Mouse (Mus musculus) liver, embryonic 15.5 days (tissue): ENCODE measurements around the gene Cul7. TPM values are rescaled to one million over a fixed set of nuclear protein-coding genes. Genes with fewer than 3 reads are reported as not detected.
A peak's percentile ranks its signal among the peaks of the same experiment; 100 is the strongest.

Experiments
- ATAC-seq: fragments of 200-750 bp; cut with Nextera tagmentation; 2 replicates; pipeline ENCODE4 v1.8.0; 2017; ENCODE audit warnings: moderate number of reproducible peaks, mild to moderate bottlenecking, moderate library complexity; ENCODE audit not compliant: insufficient read depth
- H3K27ac ChIP-seq: fragments of 300-500 bp; sonication (generic); replicated peaks from 2 replicates; pipeline ENCODE4 v1.5.1; 2015; ENCODE audit warnings: mild to moderate bottlenecking, inconsistent platforms
- H3K27me3 ChIP-seq: fragments of 300-500 bp; sonication (generic); 2 replicates; pipeline ENCODE4 v1.6.1; 2015; ENCODE audit warnings: mild to moderate bottlenecking, inconsistent platforms
- H3K36me3 ChIP-seq: fragments of 300-500 bp; sonication (generic); replicated peaks from 2 replicates; pipeline ENCODE4 v1.6.1; 2015; ENCODE audit warnings: moderate library complexity, mild to moderate bottlenecking, inconsistent platforms
- H3K4me1 ChIP-seq: fragments of 300-500 bp; sonication (generic); replicated peaks from 2 replicates; pipeline ENCODE4 v1.6.1; 2015; ENCODE audit warnings: inconsistent platforms
- H3K4me2 ChIP-seq: fragments of 300-500 bp; sonication (generic); 2 replicates; pipeline ENCODE4 v1.6.1; 2015; ENCODE audit warnings: moderate library complexity, mild to moderate bottlenecking, inconsistent platforms
- H3K4me3 ChIP-seq: fragments of 300-500 bp; sonication (generic); replicated peaks from 2 replicates; pipeline ENCODE4 v1.5.1; 2015; ENCODE audit warnings: mild to moderate bottlenecking, inconsistent platforms
- H3K9ac ChIP-seq: fragments of 300-500 bp; sonication (generic); 2 replicates; pipeline ENCODE4 v1.6.1; 2015; ENCODE audit warnings: moderate library complexity, mild to moderate bottlenecking, inconsistent platforms
- H3K9me3 ChIP-seq: fragments of 300-500 bp; sonication (generic); replicated peaks from 2 replicates; pipeline ENCODE4 v1.6.1; 2016; ENCODE audit warnings: inconsistent platforms
- WGBS: fragments of 180-500 bp; shearing (Covaris S2); methylation state at CpG from one replicate; pipeline ENCODE4 v1.1.7; 2015; ENCODE audit warnings: mixed read lengths; ENCODE audit not compliant: insufficient replicate concordance; 5-methylcytosine and 5-hydroxymethylcytosine counted together
- polyA plus RNA-seq: library from polyadenylated mRNA; unstranded; fragments of >200 nt; fragmentation: Nextera tagmentation; extraction: Ambion mirVana; gene quantifications from 2 replicates; pipeline ENCODE4 v1.2.1, GENCODE M21; 2015

Gene Cul7
- polyA plus RNA-seq, 1 experiment from 2014 or later: 9.7 TPM

- Histone ChIP-seq H3K27ac (peak overlapping the region; percentile 22; the same call in 1 of the 2 replicates), H3K4me3 (no peak overlapping the region), H3K36me3 (peaks cover 17% of the 10 kb centered on the region), H3K4me1 (peaks cover 16% of the 10 kb centered on the region; the same call in 1 of the 2 replicates), H3K27me3 (no peaks in the 10 kb centered on the region), H3K9ac (no peak overlapping the region), H3K9me3 (no peaks in the 10 kb centered on the region), H3K4me2 (peak overlapping the region; percentile 27)
- WGBS: 38% methylated on average over 12 of the region's 12 CpGs
- peak; percentile 70 for ATAC-seq
These were observed 40.5 kb downstream of the Cul7 start for GRCm38 (mm10) chr17:46690665-46691064.

GRCm38 (mm10) chr17:46691390-46691789, 41.3 kb downstream of the Cul7 start:
- no peaks in the 10 kb centered on the region for H3K27me3 ChIP-seq
- H3K4me2 ChIP-seq: no peak overlapping the region
- H3K4me3 ChIP-seq: no peak overlapping the region
- ATAC-seq: no peak
- WGBS: 71% methylated on average over 2 of the region's 2 CpGs
- no peak overlapping the region for H3K27ac ChIP-seq
- no peak overlapping the region for H3K9ac ChIP-seq
- peaks cover 16% of the 10 kb centered on the region; the same call in 1 of the 2 replicates for H3K4me1 ChIP-seq
- H3K9me3 ChIP-seq: no peaks in the 10 kb centered on the region
- peaks cover 15% of the 10 kb centered on the region for H3K36me3 ChIP-seq

- H3K27ac ChIP-seq: no peak overlapping the region
- 82% methylated on average over 1 of the region's 1 CpGs for WGBS
- H3K4me1 ChIP-seq: peaks cover 22% of the 10 kb centered on the region
- no peak overlapping the region for H3K9ac ChIP-seq
- H3K9me3 ChIP-seq: no peaks in the 10 kb centered on the region
- H3K4me3 ChIP-seq: no peak overlapping the region
- no peak for ATAC-seq
- peaks cover 20% of the 10 kb centered on the region for H3K36me3 ChIP-seq
- no peaks in the 10 kb centered on the region for H3K27me3 ChIP-seq
- H3K4me2 ChIP-seq: no peak overlapping the region
These were observed 44.5 kb downstream of the Cul7 start for GRCm38 (mm10) chr17:46694517-46695063.

GRCm38 (mm10) chr17:46698515-46698914, 48.4 kb downstream of the Cul7 start:
- no peaks in the 10 kb centered on the region for H3K27me3 ChIP-seq
- 82% methylated on average over 6 of the region's 6 CpGs for WGBS
- H3K4me2 ChIP-seq: no peak overlapping the region
- no peak for ATAC-seq
- H3K4me3 ChIP-seq: no peak overlapping the region
- peaks cover 30% of the 10 kb centered on the region for H3K4me1 ChIP-seq
- H3K27ac ChIP-seq: no peak overlapping the region
- no peaks in the 10 kb centered on the region for H3K9me3 ChIP-seq
- no peak overlapping the region for H3K9ac ChIP-seq
- H3K36me3 ChIP-seq: peaks cover 24% of the 10 kb centered on the region

- Histone ChIP-seq H3K4me1 (peaks cover 37% of the 10 kb centered on the region), H3K4me3 (no peak overlapping the region), H3K9ac (no peak overlapping the region), H3K27me3 (no peaks in the 10 kb centered on the region), H3K36me3 (peaks cover 24% of the 10 kb centered on the region), H3K27ac (no peak overlapping the region), H3K9me3 (no peaks in the 10 kb centered on the region), H3K4me2 (no peak overlapping the region)
- no peak for ATAC-seq
- WGBS: 60% methylated on average over 5 of the region's 5 CpGs
These were observed 49.1 kb downstream of the Cul7 start for GRCm38 (mm10) chr17:46699245-46699644.

- Histone ChIP-seq H3K27me3 (no peaks in the 10 kb centered on the region), H3K9ac (no peak overlapping the region), H3K4me1 (peaks cover 38% of the 10 kb centered on the region), H3K36me3 (peaks cover 24% of the 10 kb centered on the region; the same call in 1 of the 2 replicates), H3K4me3 (no peak overlapping the region), H3K27ac (no peak overlapping the region), H3K4me2 (no peak overlapping the region), H3K9me3 (no peaks in the 10 kb centered on the region)
- no peak for ATAC-seq
- 70% methylated on average over 3 of the region's 3 CpGs for WGBS
These were observed 49.8 kb downstream of the Cul7 start for GRCm38 (mm10) chr17:46699912-46700311.

- 71% methylated on average over 12 of the region's 12 CpGs for WGBS
- Histone ChIP-seq H3K9me3 (no peaks in the 10 kb centered on the region), H3K27me3 (no peaks in the 10 kb centered on the region), H3K9ac (no peak overlapping the region), H3K36me3 (peaks cover 18% of the 10 kb centered on the region; the same call in 1 of the 2 replicates), H3K4me2 (no peak overlapping the region), H3K27ac (no peak overlapping the region), H3K4me3 (no peak overlapping the region), H3K4me1 (peaks cover 52% of the 10 kb centered on the region)
- no peak for ATAC-seq
These were observed 51.4 kb downstream of the Cul7 start for GRCm38 (mm10) chr17:46701489-46701888.

GRCm38 (mm10) chr17:46702100-46702499, 52.0 kb downstream of the Cul7 start:
- H3K9me3 ChIP-seq: no peaks in the 10 kb centered on the region
- no peak overlapping the region for H3K4me2 ChIP-seq
- H3K4me3 ChIP-seq: no peak overlapping the region
- peaks cover 53% of the 10 kb centered on the region for H3K4me1 ChIP-seq
- WGBS: 62% methylated on average over 12 of the region's 12 CpGs
- H3K27me3 ChIP-seq: 0 out of 2 replicates have a peak, but pooled peaks cover 4% of the 10 kb centered on the region
- H3K9ac ChIP-seq: no peak overlapping the region
- no peak overlapping the region for H3K27ac ChIP-seq
- H3K36me3 ChIP-seq: peaks cover 18% of the 10 kb centered on the region; the same call in 1 of the 2 replicates
- ATAC-seq: no peak

- Histone ChIP-seq H3K27ac (no peak overlapping the region), H3K4me2 (peak overlapping the region; percentile 88), H3K4me1 (peaks cover 53% of the 10 kb centered on the region), H3K4me3 (no peak overlapping the region), H3K36me3 (peaks cover 18% of the 10 kb centered on the region; the same call in 1 of the 2 replicates), H3K9ac (peak overlapping the region; percentile 83; the same call in 1 of the 2 replicates), H3K27me3 (0 out of 2 replicates have a peak, but pooled peaks cover 7% of the 10 kb centered on the region), H3K9me3 (no peaks in the 10 kb centered on the region)
- 77% methylated on average over 5 of the region's 5 CpGs for WGBS
- ATAC-seq: no peak
These were observed 52.4 kb downstream of the Cul7 start for GRCm38 (mm10) chr17:46702506-46702905.

GRCm38 (mm10) chr17:46703971-46704886, 54.1 kb downstream of the Cul7 start:
- ATAC-seq: peak; percentile 71
- Histone ChIP-seq H3K27ac (peak overlapping the region; percentile 82), H3K9ac (peak overlapping the region; percentile 83), H3K4me3 (peak overlapping the region; percentile 76), H3K4me2 (peak overlapping the region; percentile 88), H3K4me1 (peaks cover 50% of the 10 kb centered on the region), H3K36me3 (peaks cover 8% of the 10 kb centered on the region; the same call in 1 of the 2 replicates), H3K9me3 (no peaks in the 10 kb centered on the region), H3K27me3 (0 out of 2 replicates have a peak, but pooled peaks cover 7% of the 10 kb centered on the region)
- 3% methylated on average over 36 of the region's 41 CpGs for WGBS
